Mouse (Mus musculus): ENCODE measurements around the gene Slc30a6. TPM values are rescaled to one million over a fixed set of nuclear protein-coding genes. Genes with fewer than 3 reads are reported as not detected.

Gene Slc30a6
- polyA plus RNA-seq, 1 experiment from 2014 or later = 37.4 TPM

Other genes with a start within 250 kb of the Slc30a6 start
- 86.7 and 92.9 TPM in 2 replicates for gene Memo1, start 100.1 kb upstream of the Slc30a6 start, polyA plus RNA-seq (2014; fragmentation: Nextera tagmentation; extraction: Ambion mirVana)
- gene Dpy30, start 71.7 kb upstream of the Slc30a6 start, polyA plus RNA-seq (2014; fragmentation: Nextera tagmentation; extraction: Ambion mirVana) = 239 and 242 TPM in 2 replicates
- 17.3 and 19.3 TPM in 2 replicates for gene Spast, start 56.6 kb upstream of the Slc30a6 start, polyA plus RNA-seq (2014; fragmentation: Nextera tagmentation; extraction: Ambion mirVana)
- gene Nlrc4, start 63.5 kb downstream of the Slc30a6 start, polyA plus RNA-seq (2014; fragmentation: Nextera tagmentation; extraction: Ambion mirVana) = 6.3 and 7.7 TPM in 2 replicates
- gene Yipf4, start 93.9 kb downstream of the Slc30a6 start, polyA plus RNA-seq (2014; fragmentation: Nextera tagmentation; extraction: Ambion mirVana) = 60.1 and 63.8 TPM in 2 replicates
- gene Birc6, start 132.7 kb downstream of the Slc30a6 start, polyA plus RNA-seq (2014; fragmentation: Nextera tagmentation; extraction: Ambion mirVana) = 105 and 109 TPM in 2 replicates